Mouse (Mus musculus) kidney, adult 2 months (tissue): Measurements from ENCODE around the gene Gm5678. TPM values are rescaled to one million over a fixed set of nuclear protein-coding genes. Genes with fewer than 3 reads are reported as not detected.

Experiments
- DNase-seq: peaks from one replicate; pipeline ENCODE4 v3.0.0; 2021
- H3K27ac ChIP-seq: fragments of 200-500 bp; 2 replicates; pipeline ENCODE4 v1.5.1; 2012; ENCODE audit warnings: low read depth, low read length, control low read depth, inconsistent platforms; ENCODE audit not compliant: insufficient read depth
- H3K27me3 ChIP-seq: fragments of 200-500 bp; replicated peaks from 2 replicates; pipeline ENCODE4 v1.6.1; 2012; ENCODE audit warnings: mild to moderate bottlenecking, moderate library complexity, low read length, inconsistent platforms; ENCODE audit not compliant: control insufficient read depth, insufficient read depth
- H3K36me3 ChIP-seq: fragments of 200-500 bp; 2 replicates; pipeline ENCODE4 v1.6.1; 2012; ENCODE audit warnings: mild to moderate bottlenecking, moderate library complexity, low read length, inconsistent platforms; ENCODE audit not compliant: control insufficient read depth, insufficient read depth
- H3K4me1 ChIP-seq: fragments of 200-500 bp; 2 replicates; pipeline ENCODE4 v1.6.1; 2011; ENCODE audit warnings: low read length; ENCODE audit not compliant: control insufficient read depth, insufficient read depth
- H3K4me3 ChIP-seq: fragments of 200-500 bp; 2 replicates; pipeline ENCODE4 v1.5.1; 2011; ENCODE audit warnings: mild to moderate bottlenecking, low read depth, low read length, control low read depth; ENCODE audit not compliant: insufficient read depth
- CTCF ChIP-seq: fragments of 200-500 bp; conservative IDR thresholded peaks from 2 replicates; pipeline ENCODE4 v1.5.1; 2011; ENCODE audit warnings: low read depth, mild to moderate bottlenecking, control low read depth, low read length, moderate library complexity, mixed read lengths; ENCODE audit not compliant: insufficient read depth, insufficient read length
- POLR2A ChIP-seq: fragments of 200-500 bp; IDR thresholded peaks from one replicate; pipeline ENCODE4 v1.6.1; 2011; ENCODE audit warnings: low read depth, low read length, control low read depth
- WGBS: fragments of 180-500 bp; shearing (Covaris S2); methylation state at CpG from one replicate; pipeline ENCODE4 v1.1.7; 2018; 5-methylcytosine and 5-hydroxymethylcytosine counted together
- polyA plus RNA-seq: library from polyadenylated mRNA; depleted of rRNA; stranded (reverse); fragments of >200 nt; gene quantifications from 2 replicates; pipeline ENCODE4 v1.2.3, GENCODE M21; 2012; rRNA removed

Gene Gm5678
- polyA plus RNA-seq = not detected in 2 replicates

DNA sequence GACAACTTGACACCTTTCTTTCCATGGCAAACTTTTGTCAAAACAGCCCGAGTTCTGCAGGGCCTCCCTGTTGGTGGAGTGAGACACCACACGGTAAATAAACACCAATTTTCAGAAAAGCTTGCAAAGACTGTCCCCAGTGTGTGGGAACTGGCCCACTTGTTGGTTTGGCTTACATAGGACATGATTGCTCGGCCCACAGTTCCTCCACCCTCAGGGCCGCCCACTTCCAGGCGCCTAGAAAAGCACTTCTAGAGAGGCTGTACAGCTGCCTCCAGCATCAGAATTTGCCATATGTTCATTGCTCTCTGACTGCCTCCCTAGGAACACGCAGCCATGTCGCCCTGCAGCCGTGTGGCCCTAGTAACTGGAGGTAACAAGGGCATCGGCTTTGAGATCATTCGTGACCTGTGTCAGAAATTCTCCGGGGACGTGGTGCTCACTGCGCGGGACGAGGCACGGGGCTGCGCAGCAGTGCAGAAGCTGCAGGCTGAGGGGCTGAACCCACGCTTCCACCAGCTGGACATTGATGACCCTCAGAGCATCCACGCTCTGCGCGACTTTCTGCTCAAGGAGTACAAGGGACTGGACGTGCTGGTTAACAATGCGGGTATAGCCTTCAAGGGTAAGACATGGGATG is at the start of gene Gm5678:
Gm5678 (plus strand) TSS at position 337 of the 640 bp plus-strand sequence.
- Histone ChIP-seq H3K4me1 (no peaks in the 10 kb centered on the region), H3K36me3 (no peaks in the 10 kb centered on the region), H3K27ac (no peak within 1 kb of the TSS), H3K4me3 (no peak within 1 kb of the TSS), H3K27me3 (no peaks in the 10 kb centered on the region)
- no peak for DNase-seq
- 82% methylated on average over 23 of the region's 23 CpGs for WGBS
- no peak for TF ChIP-seq CTCF
- no peak for TF ChIP-seq POLR2A

DNA sequence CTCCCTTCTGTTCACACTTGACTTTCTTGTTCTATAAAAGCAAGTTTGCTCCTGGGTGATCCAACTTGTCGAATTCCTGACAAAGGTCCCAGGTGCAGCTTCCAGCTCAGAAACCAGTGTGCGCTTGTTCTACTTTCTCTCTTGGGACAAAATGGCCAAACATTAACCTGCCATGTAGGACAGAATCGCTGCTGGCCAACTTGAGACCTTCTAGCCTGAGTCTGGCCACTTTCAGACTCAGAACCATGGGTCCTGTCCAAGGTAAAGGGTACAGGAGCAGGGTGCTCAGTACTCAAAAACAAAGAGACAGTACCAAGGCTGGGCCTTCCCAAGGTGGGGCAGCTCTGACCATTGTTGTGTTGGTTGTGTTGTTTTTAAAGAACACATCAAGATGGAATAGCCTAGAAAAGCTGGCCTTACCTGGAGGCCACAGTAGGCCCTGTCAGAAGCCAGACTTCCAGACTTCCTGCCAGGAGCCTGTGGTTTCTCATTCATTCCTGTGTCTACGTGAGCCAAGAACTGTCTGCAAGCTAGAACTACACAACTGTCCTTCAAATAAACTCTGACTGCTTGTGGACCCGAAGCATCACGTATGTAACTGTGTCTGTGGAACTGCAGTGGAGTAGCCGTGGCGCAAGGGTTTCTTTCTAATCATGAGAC is 49.4 kb upstream of the Gm5678 start:
- Histone ChIP-seq H3K36me3 (no peaks in the 10 kb centered on the region), H3K4me1 (peaks cover 3% of the 10 kb centered on the region; the same call in 1 of the 2 replicates), H3K4me3 (no peak overlapping the region), H3K27ac (no peak overlapping the region), H3K27me3 (no peaks in the 10 kb centered on the region)
- peak; percentile 63 for DNase-seq
- TF ChIP-seq CTCF = no peak
- TF ChIP-seq POLR2A = no peak
- WGBS = 74% methylated on average over 8 of the region's 8 CpGs

DNA sequence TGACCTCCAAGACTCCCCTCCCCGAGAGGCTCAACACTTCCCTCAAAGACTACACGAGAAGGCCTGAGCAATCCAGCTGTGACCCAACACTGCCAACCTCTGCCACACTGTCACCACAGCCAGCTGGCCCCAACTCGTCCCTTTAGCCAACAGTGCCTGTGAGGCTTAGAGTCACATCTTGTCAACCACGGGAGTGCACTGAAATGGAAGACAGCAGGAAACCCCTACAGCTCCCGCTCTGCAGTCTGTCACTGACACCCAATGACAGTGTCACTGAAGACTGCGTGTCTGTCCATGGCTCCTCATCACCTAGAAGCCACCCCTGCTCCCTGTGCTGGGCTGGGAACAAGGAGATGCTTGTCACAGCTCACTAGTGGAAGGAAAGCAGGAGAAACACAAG is 46.8 kb upstream of the Gm5678 start:
- no peak for TF ChIP-seq CTCF
- no peak for TF ChIP-seq POLR2A
- H3K4me1 ChIP-seq = peaks cover 3% of the 10 kb centered on the region; the same call in 1 of the 2 replicates
- no peak overlapping the region for H3K27ac ChIP-seq
- H3K36me3 ChIP-seq = no peaks in the 10 kb centered on the region
- H3K27me3 ChIP-seq = no peaks in the 10 kb centered on the region
- 73% methylated on average over 6 of the region's 6 CpGs for WGBS
- H3K4me3 ChIP-seq = no peak overlapping the region
- DNase-seq = no peak

DNA sequence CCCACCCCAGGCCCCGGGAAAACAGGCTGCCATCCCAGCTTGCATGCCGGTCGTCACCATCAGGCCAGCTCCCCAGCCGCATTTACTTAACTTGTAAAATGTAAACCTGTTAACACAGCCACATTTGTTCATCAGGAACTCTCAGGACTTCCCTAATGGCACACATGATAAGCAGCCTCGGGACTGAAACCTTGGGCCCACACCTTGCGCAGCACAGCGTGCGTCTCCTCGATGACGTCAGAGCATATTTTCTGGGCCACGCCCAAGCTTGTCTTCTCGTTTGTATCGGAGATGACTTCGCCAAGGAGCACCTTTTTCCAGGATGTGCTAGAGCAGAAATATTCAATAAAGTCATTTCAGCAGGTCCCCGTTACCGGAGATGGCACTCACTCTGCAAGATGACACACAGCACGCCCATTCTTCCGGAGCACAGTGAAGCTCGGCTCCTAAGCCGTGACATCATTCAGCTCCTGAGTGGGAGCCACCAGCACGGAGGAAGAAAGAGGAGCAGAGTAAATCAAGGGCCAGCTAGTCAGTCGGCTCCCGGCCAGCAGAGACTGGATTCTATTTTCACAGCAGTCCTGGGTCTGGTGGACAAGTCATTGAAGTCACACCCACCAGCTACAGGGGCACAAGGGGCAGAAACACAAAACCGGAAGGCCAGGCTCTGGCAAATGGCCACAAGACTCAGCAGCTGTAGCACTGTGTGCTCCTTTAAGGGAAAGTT is 42.8 kb upstream of the Gm5678 start:
- no peak for DNase-seq
- WGBS = 77% methylated on average over 24 of the region's 24 CpGs
- no peaks in the 10 kb centered on the region for H3K4me1 ChIP-seq
- no peaks in the 10 kb centered on the region for H3K27me3 ChIP-seq
- H3K4me3 ChIP-seq = no peak overlapping the region
- TF ChIP-seq POLR2A = no peak
- no peak for TF ChIP-seq CTCF
- H3K36me3 ChIP-seq = no peaks in the 10 kb centered on the region
- no peak overlapping the region for H3K27ac ChIP-seq

DNA sequence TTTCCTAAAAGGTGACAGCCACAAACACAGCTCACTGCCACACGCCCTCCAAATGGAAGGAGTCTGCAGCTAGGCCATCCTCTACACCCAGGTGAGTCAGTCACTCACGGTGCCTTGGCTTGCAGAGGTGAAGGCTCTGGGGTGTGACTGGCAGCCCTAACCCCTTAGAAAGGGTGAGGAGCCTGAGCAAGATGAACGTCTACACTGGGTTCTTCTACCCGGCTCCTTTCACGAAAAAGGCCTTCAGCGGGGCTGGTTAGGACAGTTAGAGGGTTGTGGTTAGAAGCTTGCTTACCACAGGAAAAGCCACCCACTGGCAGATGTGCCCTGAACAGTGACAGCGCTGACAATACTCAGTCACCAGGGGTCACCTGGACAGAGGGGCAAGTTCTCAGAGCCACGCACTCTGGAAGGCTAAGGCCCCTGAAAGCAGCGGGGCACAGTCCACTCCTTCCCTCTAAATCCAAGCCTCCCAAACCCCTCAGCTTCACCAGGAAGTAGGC is 42.1 kb upstream of the Gm5678 start:
- WGBS = 78% methylated on average over 9 of the region's 9 CpGs
- H3K27ac ChIP-seq = no peak overlapping the region
- no peaks in the 10 kb centered on the region for H3K36me3 ChIP-seq
- no peak for DNase-seq
- H3K4me3 ChIP-seq = no peak overlapping the region
- no peaks in the 10 kb centered on the region for H3K4me1 ChIP-seq
- no peaks in the 10 kb centered on the region for H3K27me3 ChIP-seq
- no peak for TF ChIP-seq POLR2A

- Histone ChIP-seq H3K36me3 (no peaks in the 10 kb centered on the region), H3K4me3 (no peak overlapping the region), H3K4me1 (no peaks in the 10 kb centered on the region), H3K27me3 (no peaks in the 10 kb centered on the region), H3K27ac (no peak overlapping the region)
- TF ChIP-seq POLR2A (no peak), CTCF (no peak)
- no peak for DNase-seq
- WGBS = 83% methylated on average over 8 of the region's 8 CpGs
Observed at GRCm38 (mm10) chr16:93586382-93586781, 41.5 kb upstream of the Gm5678 start.

DNA sequence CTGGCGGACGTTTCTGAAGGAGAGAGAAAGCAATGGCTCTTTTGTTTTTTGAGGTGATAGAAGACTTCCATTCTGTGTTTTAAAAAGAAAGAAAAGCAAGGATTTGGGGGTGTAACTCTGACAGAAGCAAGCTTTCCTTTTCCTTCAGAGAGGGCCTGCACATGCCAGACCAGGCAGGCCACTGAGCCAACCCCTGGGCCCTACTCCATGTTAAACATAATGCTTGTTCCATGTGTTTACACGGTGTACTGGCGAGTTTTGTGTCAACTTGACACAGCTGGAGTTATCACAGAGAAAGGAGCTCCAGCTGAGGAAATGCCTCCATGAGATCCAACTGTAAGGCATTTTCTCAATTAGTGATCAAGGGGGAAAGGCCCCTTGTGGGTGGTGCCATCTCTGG is 39.6 kb upstream of the Gm5678 start:
- 88% methylated on average over 4 of the region's 4 CpGs for WGBS
- H3K4me1 ChIP-seq = no peaks in the 10 kb centered on the region
- TF ChIP-seq POLR2A (no peak), CTCF (no peak)
- no peak overlapping the region for H3K27ac ChIP-seq
- H3K4me3 ChIP-seq = no peak overlapping the region
- no peaks in the 10 kb centered on the region for H3K36me3 ChIP-seq
- H3K27me3 ChIP-seq = no peaks in the 10 kb centered on the region
- DNase-seq = no peak
